Mouse (Mus musculus) forebrain, embryonic 12.5 days (tissue): Measurements from ENCODE around the gene Mbd3l2. TPM values are rescaled to one million over a fixed set of nuclear protein-coding genes. Genes with fewer than 3 reads are reported as not detected.
"Not testable (repeated sequence)": the region's sequence is repeated elsewhere in the genome, so short reads cannot be mapped to it uniquely, and the experiment has no call there.

Experiments
- ATAC-seq: fragments of 200-750 bp; cut with Nextera tagmentation; 2 replicates; pipeline ENCODE4 v1.8.0; 2017; ENCODE audit warnings: moderate TSS enrichment; ENCODE audit not compliant: low FRiP score
- H3K27ac ChIP-seq: fragments of 300-500 bp; sonication (generic); 2 replicates; pipeline ENCODE4 v1.5.1; 2016; ENCODE audit warnings: mild to moderate bottlenecking
- H3K27me3 ChIP-seq: fragments of 300-500 bp; sonication (generic); 2 replicates; pipeline ENCODE4 v1.6.1; 2016; ENCODE audit warnings: mild to moderate bottlenecking
- H3K36me3 ChIP-seq: fragments of 300-500 bp; sonication (generic); replicated peaks from 2 replicates; pipeline ENCODE4 v1.6.1; 2016; ENCODE audit warnings: mild to moderate bottlenecking
- H3K4me1 ChIP-seq: fragments of 300-500 bp; sonication (generic); 2 replicates; pipeline ENCODE4 v1.6.1; 2016
- H3K4me2 ChIP-seq: fragments of 300-500 bp; sonication (generic); 2 replicates; pipeline ENCODE4 v1.6.1; 2016; ENCODE audit warnings: mild to moderate bottlenecking, moderate library complexity
- H3K4me3 ChIP-seq: fragments of 300-500 bp; sonication (generic); replicated peaks from 2 replicates; pipeline ENCODE4 v1.5.1; 2016; ENCODE audit warnings: mild to moderate bottlenecking
- H3K9ac ChIP-seq: fragments of 300-500 bp; sonication (generic); 2 replicates; pipeline ENCODE4 v1.6.1; 2016; ENCODE audit warnings: mild to moderate bottlenecking
- H3K9me3 ChIP-seq: fragments of 300-500 bp; sonication (generic); 2 replicates; pipeline ENCODE4 v1.6.1; 2016
- WGBS: fragments of 180-500 bp; shearing (Covaris S2); methylation state at CpG from one replicate; pipeline ENCODE4 v1.1.7; 2016; 5-methylcytosine and 5-hydroxymethylcytosine counted together
- polyA plus RNA-seq: library from polyadenylated mRNA; unstranded; fragments of >200 nt; fragmentation: Nextera tagmentation; extraction: Ambion mirVana; gene quantifications from 2 replicates; pipeline ENCODE4 v1.2.1, GENCODE M21; 2016

Mbd3l2 gene
- polyA plus RNA-seq, result 0.14 TPM in 1 of 2 replicates, not detected in the other

- H3K4me3 ChIP-seq, result no peak within 1 kb of the TSS
- H3K9me3 ChIP-seq, result no peaks in the 10 kb centered on the region
- H3K4me1 ChIP-seq, result no peaks in the 10 kb centered on the region
- H3K27ac ChIP-seq, result no peak within 1 kb of the TSS
- H3K36me3 ChIP-seq, result no peaks in the 10 kb centered on the region
- no peak within 1 kb of the TSS for H3K4me2 ChIP-seq
- ATAC-seq, result no peak
- no peak within 1 kb of the TSS for H3K9ac ChIP-seq
- H3K27me3 ChIP-seq, result no peaks in the 10 kb centered on the region
These were observed at the start of gene Mbd3l2 for GRCm38 (mm10) chr9:18430354-18430753. TSS of gene Mbd3l2 (plus strand) at chr9:18430654.

DNA sequence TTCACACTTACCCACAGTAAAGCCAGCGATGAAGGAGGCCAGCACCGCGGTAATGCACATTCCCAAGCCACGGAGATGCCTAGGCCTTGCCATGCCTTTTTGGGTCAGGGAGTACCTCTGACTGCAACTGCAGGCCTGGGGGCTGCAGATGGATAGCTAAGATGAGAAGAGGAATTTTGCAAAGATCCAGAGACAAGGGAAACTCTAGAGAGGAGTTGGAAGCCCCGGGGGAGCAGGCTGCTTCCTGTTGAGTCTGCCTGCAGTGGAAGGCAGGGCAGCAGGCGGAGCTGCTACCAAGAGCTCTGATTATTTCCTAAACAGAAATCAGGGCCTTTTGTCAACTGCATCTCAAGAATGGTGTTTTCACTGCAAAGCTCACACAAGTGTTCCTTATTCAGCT lies 44.7 kb upstream of the Mbd3l2 start:
- 43% methylated on average over 6 of the region's 6 CpGs for WGBS
- H3K27me3 ChIP-seq, result no peaks in the 10 kb centered on the region
- no peaks in the 10 kb centered on the region for H3K4me1 ChIP-seq
- no peak for ATAC-seq
- H3K9me3 ChIP-seq, result no peaks in the 10 kb centered on the region
- no peak overlapping the region for H3K4me2 ChIP-seq
- no peak overlapping the region for H3K27ac ChIP-seq
- no peak overlapping the region for H3K9ac ChIP-seq
- no peaks in the 10 kb centered on the region for H3K36me3 ChIP-seq
- no peak overlapping the region for H3K4me3 ChIP-seq

DNA sequence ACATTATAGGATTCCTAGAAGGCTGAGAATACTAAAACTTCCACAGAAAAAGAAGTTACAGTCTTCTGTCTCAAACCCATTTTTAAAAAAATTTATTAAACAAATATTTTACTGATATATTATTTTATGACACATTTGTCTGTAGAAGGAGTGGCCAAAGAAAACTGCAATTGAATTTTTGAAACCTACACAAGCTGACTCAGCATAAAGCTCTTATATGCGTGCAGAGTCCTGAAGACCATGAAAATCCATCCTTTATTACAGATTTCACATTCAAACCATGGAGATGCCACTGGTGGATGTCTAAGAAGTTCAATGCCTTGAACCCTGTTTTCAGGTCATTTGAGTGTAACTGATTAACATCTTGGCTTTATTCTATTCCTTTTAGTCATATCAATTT lies 30.8 kb upstream of the Mbd3l2 start:
- 80% methylated on average over 1 of the region's 1 CpGs for WGBS
- Histone ChIP-seq H3K27ac (no peak overlapping the region), H3K9ac (no peak overlapping the region), H3K4me2 (no peak overlapping the region), H3K27me3 (no peaks in the 10 kb centered on the region), H3K4me3 (no peak overlapping the region), H3K9me3 (no peaks in the 10 kb centered on the region), H3K36me3 (no peaks in the 10 kb centered on the region), H3K4me1 (no peaks in the 10 kb centered on the region)
- ATAC-seq, result no peak

DNA sequence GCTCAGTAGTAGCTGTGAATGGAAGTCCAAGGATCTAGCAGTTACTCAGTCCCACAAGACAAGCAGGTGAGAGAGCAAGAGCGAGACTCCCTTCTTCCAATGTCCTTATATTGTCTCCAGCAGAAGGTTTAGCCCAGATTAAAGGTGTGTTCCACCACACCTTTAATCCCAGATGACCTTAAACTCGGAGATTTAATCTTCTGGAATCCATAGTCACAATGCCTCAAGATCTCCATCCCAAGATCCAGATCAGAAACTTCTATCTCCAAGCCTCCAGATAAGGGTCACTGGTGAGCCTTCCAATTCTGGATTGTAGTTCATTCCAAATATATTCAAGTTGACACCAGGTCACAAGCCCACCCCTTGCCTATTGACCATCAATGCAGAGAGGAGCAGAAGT lies 27.6 kb upstream of the Mbd3l2 start, which contains the start of gene Naalad2:
TSS of gene Naalad2 (minus strand) at position 101 of the 400 bp plus-strand sequence.
- not testable (repeated sequence) for H3K4me3 ChIP-seq, H3K9me3 ChIP-seq, H3K9ac ChIP-seq, ATAC-seq, H3K4me2 ChIP-seq, H3K27me3 ChIP-seq, H3K4me1 ChIP-seq, H3K36me3 ChIP-seq, H3K27ac ChIP-seq
- 75% methylated on average over 2 of the region's 2 CpGs for WGBS

- no peak for ATAC-seq
- WGBS, result 67% methylated on average over 1 of the region's 1 CpGs
- Histone ChIP-seq H3K9ac (no peak within 1 kb of the TSS), H3K4me1 (no peaks in the 10 kb centered on the region), H3K27ac (no peak within 1 kb of the TSS), H3K27me3 (no peaks in the 10 kb centered on the region), H3K4me3 (no peak within 1 kb of the TSS), H3K4me2 (no peak within 1 kb of the TSS), H3K36me3 (no peaks in the 10 kb centered on the region), H3K9me3 (no peaks in the 10 kb centered on the region)
These were observed 26.3 kb upstream of the Mbd3l2 start, which contains the start of gene Ubtfl1 for GRCm38 (mm10) chr9:18404118-18404517. TSS of gene Ubtfl1 (plus strand) at chr9:18404418.

DNA sequence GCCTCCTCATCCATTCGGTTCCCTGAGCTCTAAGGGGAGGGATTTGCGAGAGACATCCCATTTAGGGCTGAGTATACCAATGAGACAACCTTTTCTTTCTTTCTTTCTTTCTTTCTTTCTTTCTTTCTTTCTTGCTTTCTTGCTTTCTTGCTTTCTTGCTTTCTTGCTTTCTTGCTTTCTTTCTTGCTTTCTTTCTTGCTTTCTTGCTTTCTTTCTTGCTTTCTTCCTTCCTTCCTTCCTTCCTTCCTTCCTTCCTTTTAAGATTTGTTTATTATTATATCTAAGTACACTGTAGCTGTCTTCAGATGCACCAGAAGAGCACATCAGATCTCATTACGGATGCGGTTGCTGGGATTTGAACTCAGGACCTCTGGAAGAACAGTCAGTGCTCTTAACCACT lies 18.1 kb upstream of the Mbd3l2 start:
- H3K36me3 ChIP-seq, H3K27me3 ChIP-seq, H3K27ac ChIP-seq, H3K4me1 ChIP-seq, H3K4me2 ChIP-seq, H3K9me3 ChIP-seq, ATAC-seq, H3K4me3 ChIP-seq, H3K9ac ChIP-seq: not testable (repeated sequence)
- WGBS, result 90% methylated on average over 4 of the region's 4 CpGs

- 79% methylated on average over 10 of the region's 10 CpGs for WGBS
These were observed 1.2 kb downstream of the Mbd3l2 start for GRCm38 (mm10) chr9:18431687-18432086.

DNA sequence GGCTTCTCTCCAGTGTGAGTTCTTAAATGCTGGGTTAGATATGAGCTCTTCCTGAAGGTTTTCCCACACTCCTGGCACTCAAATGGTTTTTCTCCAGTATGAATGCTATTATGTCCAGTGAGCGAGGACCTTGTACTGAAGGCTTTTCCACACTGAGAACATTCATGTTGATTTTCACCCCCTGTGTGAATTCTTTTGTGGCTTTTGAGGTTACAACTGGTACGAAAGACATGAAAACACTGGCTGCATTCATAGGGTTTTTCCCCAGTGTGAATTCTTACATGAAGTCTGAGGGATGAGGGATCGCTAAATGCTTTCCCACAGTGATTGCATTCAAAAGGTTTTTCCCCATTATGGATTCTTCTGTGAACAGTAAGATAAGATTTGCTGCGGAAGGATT lies 26.1 kb downstream of the Mbd3l2 start:
- ATAC-seq, result no peak

More at GRCm38 (mm10) chr9:18431687-18432086, 1.2 kb downstream of the Mbd3l2 start:
- Histone ChIP-seq H3K9ac (no peak overlapping the region), H3K27me3 (no peaks in the 10 kb centered on the region), H3K4me3 (no peak overlapping the region), H3K4me1 (no peaks in the 10 kb centered on the region), H3K4me2 (no peak overlapping the region), H3K9me3 (no peaks in the 10 kb centered on the region), H3K36me3 (no peaks in the 10 kb centered on the region), H3K27ac (no peak overlapping the region)
- no peak for ATAC-seq

DNA sequence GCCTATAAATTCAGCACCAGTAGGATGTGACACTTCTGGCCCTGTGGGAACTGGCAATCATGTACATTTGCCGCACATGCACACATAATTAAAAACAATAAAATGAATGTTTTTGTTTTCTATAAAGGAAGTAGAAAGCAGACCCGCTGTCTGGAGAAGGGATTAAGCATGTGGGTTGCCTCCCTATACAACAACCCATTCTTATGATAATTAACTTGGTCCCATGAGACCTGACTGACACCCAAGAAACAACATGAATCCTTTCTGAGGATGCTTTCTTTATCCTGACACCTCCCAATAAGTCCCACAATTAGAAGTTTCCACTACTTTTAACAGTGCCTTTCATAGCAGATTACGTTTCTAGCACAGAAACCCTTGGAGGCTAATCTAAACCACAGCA lies 36.9 kb downstream of the Mbd3l2 start:
- WGBS, result 16% methylated on average over 3 of the region's 3 CpGs
- Histone ChIP-seq H3K4me2 (no peak overlapping the region), H3K9me3 (no peaks in the 10 kb centered on the region), H3K9ac (no peak overlapping the region), H3K27me3 (no peaks in the 10 kb centered on the region), H3K27ac (no peak overlapping the region), H3K4me3 (no peak overlapping the region), H3K4me1 (peaks cover 5% of the 10 kb centered on the region; the same call in 1 of the 2 replicates), H3K36me3 (peaks cover 37% of the 10 kb centered on the region)
- ATAC-seq, result no peak

More for the DNA sequence above, 26.1 kb downstream of the Mbd3l2 start:
- Histone ChIP-seq H3K4me3 (no peak overlapping the region), H3K9ac (no peak overlapping the region), H3K27me3 (no peaks in the 10 kb centered on the region), H3K4me2 (no peak overlapping the region), H3K4me1 (no peaks in the 10 kb centered on the region), H3K36me3 (peaks cover 49% of the 10 kb centered on the region), H3K27ac (no peak overlapping the region), H3K9me3 (peaks cover 5% of the 10 kb centered on the region; the same call in 1 of the 2 replicates)
- WGBS, result 78% methylated on average over 4 of the region's 4 CpGs

DNA sequence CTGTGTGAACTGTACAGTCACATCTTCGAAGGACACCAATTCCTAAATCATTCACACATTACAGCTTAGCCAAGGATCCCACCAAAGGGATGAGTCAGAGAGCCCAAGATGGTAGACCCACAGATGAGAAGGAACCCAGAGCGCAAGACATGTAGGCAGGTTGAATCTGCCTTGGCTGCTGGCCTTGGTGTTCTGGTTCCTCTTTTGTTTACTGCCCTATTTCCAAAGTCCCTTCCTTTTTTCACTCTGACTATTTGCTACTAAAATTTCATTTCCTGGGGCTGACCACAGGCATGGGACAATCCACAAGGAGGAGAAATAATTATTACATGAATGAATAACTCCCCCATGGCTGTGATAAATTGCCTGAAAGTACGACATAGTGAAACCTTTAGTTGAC lies 37.6 kb downstream of the Mbd3l2 start:
- no peak overlapping the region for H3K27ac ChIP-seq
- no peaks in the 10 kb centered on the region for H3K27me3 ChIP-seq
- H3K36me3 ChIP-seq, result peaks cover 34% of the 10 kb centered on the region
- no peak overlapping the region for H3K4me3 ChIP-seq
- WGBS, result 88% methylated on average over 3 of the region's 3 CpGs
- H3K9ac ChIP-seq, result no peak overlapping the region
- no peak overlapping the region for H3K4me2 ChIP-seq
- peaks cover 5% of the 10 kb centered on the region; the same call in 1 of the 2 replicates for H3K4me1 ChIP-seq
- H3K9me3 ChIP-seq, result no peaks in the 10 kb centered on the region
- no peak for ATAC-seq

GRCm38 (mm10) chr9:18473324-18474128 lies 43.1 kb downstream of the Mbd3l2 start:
- H3K36me3 ChIP-seq, result 0 out of 2 replicates have a peak, but pooled peaks cover 2% of the 10 kb centered on the region
- ATAC-seq, result peak; percentile 97
- peak overlapping the region; percentile 96 for H3K27ac ChIP-seq
- peak overlapping the region; percentile 65 for H3K4me3 ChIP-seq
- peak overlapping the region; percentile 70 for H3K4me2 ChIP-seq
- WGBS, result 4% methylated on average over 39 of the region's 39 CpGs
- peak overlapping the region; percentile 68 for H3K9ac ChIP-seq
- no peaks in the 10 kb centered on the region; the same call in 1 of the 2 replicates for H3K4me1 ChIP-seq
- 0 out of 2 replicates have a peak, but pooled peaks cover 2% of the 10 kb centered on the region for H3K27me3 ChIP-seq
- H3K9me3 ChIP-seq, result no peaks in the 10 kb centered on the region

DNA sequence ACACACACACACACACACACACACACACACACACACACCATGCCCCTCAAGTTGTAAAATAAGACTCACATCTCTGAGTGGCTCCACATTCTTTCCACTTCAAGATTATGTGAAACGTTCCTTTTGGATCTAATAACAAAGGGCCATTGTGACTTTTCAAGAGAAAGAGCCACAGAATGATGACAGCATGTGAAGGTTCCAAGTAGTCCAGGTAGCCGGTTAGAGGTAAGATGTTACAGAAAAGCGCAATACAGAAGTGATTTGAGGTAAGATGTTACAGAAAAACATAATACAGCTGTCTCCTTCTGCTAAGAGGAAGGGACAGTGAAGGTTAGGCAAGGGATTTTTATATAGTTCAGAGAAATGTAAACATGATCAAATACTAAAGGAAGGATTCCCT lies 47.7 kb downstream of the Mbd3l2 start, which contains the start of the genes Zfp558 and Mbd3l1:
TSS of gene Zfp558 (minus strand) at position 101 of the 400 bp plus-strand sequence.
TSS of gene Mbd3l1 (plus strand) at position 192 of the 400 bp plus-strand sequence.
- Histone ChIP-seq H3K27me3 (0 out of 2 replicates have a peak, but pooled peaks cover 2% of the 10 kb centered on the region), H3K9me3 (no peaks in the 10 kb centered on the region), H3K27ac (no peak within 1 kb of the TSS), H3K9ac (no peak within 1 kb of the TSS), H3K4me2 (no peak within 1 kb of the TSS), H3K36me3 (no peaks in the 10 kb centered on the region), H3K4me3 (no peak within 1 kb of the TSS), H3K4me1 (no peaks in the 10 kb centered on the region; the same call in 1 of the 2 replicates)
- ATAC-seq, result no peak
- WGBS, result 76% methylated on average over 3 of the region's 3 CpGs
